In the genomic region with DNA sequence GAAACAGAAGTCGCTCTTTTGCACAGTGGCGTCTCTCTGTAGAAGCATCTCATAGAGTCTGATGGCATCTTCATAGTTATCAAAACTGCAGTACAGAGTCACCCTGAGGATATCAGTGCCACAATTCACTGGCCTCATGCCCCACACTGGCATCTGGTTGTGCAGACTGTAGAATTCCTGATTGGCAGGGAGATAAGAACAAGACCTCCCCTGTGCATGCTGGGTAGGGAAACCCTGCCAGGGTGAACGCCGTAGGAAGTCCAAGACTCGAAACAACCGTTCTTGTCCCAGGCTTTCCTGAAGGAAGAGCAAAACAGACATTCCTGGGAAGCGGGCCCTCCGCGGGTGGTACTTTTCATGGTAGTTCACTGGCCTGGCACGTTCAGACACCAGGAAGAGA, we compare ENCODE assay signal across 12 mouse cellular contexts. TPM values are rescaled to one million over a fixed set of nuclear protein-coding genes. Genes with fewer than 3 reads are reported as not detected.
DNase-seq lines count a peak whose midpoint lies in the region; ATAC-seq and TF ChIP-seq lines count a peak whose summit lies in the region.
"Had no signal": no experiment of that assay in that cellular context is flagged by ENCODE, and none has a peak within 500 bp of the region (broad histone marks: within the 10 kb centered on the region; RNA-seq: fewer than 3 reads in every experiment).

No protein-coding gene starts in this region.

- peak overlapping the region; percentile 25; the same call in 1 of the 2 replicates for H3K9ac ChIP-seq in heart, embryonic 14.5 days (ENCODE audit: low read length)
- H3K9ac ChIP-seq in limb, embryonic 12.5 days (replicated peaks), result no peak overlapping the region
- no peak overlapping the region for H3K9ac ChIP-seq in limb, embryonic 15.5 days
- H3K9ac ChIP-seq in stomach, postnatal 0 days (ENCODE audit: low read length), result no peak overlapping the region
- no peak overlapping the region for H3K9ac ChIP-seq in forebrain, embryonic 11.5 days (ENCODE audit: low read length)

- H3K9me3 ChIP-seq in heart, embryonic 14.5 days (ENCODE audit: control insufficient read depth, low read length), result no peaks in the 10 kb centered on the region
- H3K9me3 ChIP-seq in limb, embryonic 12.5 days, result no peaks in the 10 kb centered on the region
- H3K9me3 ChIP-seq in limb, embryonic 10.5 days (replicated peaks), result no peaks in the 10 kb centered on the region
- H3K9me3 ChIP-seq in limb, embryonic 15.5 days, result no peaks in the 10 kb centered on the region
- H3K9me3 ChIP-seq in stomach, postnatal 0 days (ENCODE audit: control insufficient read depth, low read length), result no peaks in the 10 kb centered on the region
- H3K9me3 ChIP-seq in forebrain, embryonic 11.5 days (ENCODE audit: control insufficient read depth, low read length), result no peaks in the 10 kb centered on the region

- 84% methylated on average over 10 of the region's 10 CpGs for WGBS in heart, embryonic 14.5 days
- 91% methylated on average over 10 of the region's 10 CpGs for WGBS in limb, embryonic 12.5 days
- 90% methylated on average over 10 of the region's 10 CpGs for WGBS in limb, embryonic 10.5 days
- WGBS in limb, embryonic 15.5 days, result 86% methylated on average over 10 of the region's 10 CpGs
- 86% methylated on average over 10 of the region's 10 CpGs for WGBS in stomach, postnatal 0 days
- WGBS in forebrain, embryonic 11.5 days, result 88% methylated on average over 10 of the region's 10 CpGs

- H3K27ac ChIP-seq in heart, embryonic 14.5 days (replicated peaks in 1 of 2; ENCODE audit: control insufficient read depth in 1 of 2, insufficient read depth in 1 of 2, low read depth in 2 of 2, low read length in 2 of 2), result peak overlapping the region; percentile 9 to 44; a peak in 3 of 4 replicates
- peak overlapping the region; percentile 60; the same call in 1 of the 2 replicates for H3K27ac ChIP-seq in limb, embryonic 12.5 days
- no peak overlapping the region for H3K27ac ChIP-seq in limb, embryonic 10.5 days
- peak overlapping the region; percentile 63 for H3K27ac ChIP-seq in limb, embryonic 15.5 days
- H3K27ac ChIP-seq in stomach, postnatal 0 days (replicated peaks), result peak overlapping the region; percentile 59; the same call in 1 of the 2 replicates
- H3K27ac ChIP-seq in forebrain, embryonic 11.5 days (ENCODE audit: low read depth, low read length), result no peak overlapping the region

- ATAC-seq in heart, embryonic 14.5 days (ENCODE audit: insufficient number of reproducible peaks, insufficient read depth, low FRiP score, low read depth), result no peak
- no peak for ATAC-seq in limb, embryonic 12.5 days (ENCODE audit: insufficient number of reproducible peaks, insufficient read depth, low FRiP score, low TSS enrichment, low read depth)
- ATAC-seq in limb, embryonic 15.5 days (ENCODE audit: insufficient number of reproducible peaks, low FRiP score, low TSS enrichment, low read depth), result no peak
- no peak for ATAC-seq in stomach, postnatal 0 days (ENCODE audit: low FRiP score, low TSS enrichment)
- ATAC-seq in forebrain, embryonic 11.5 days (replicated peaks; ENCODE audit: low FRiP score), result no peak
- ATAC-seq: forebrain, embryonic 16.5 days had no signal

- TF ChIP-seq CTCF in stomach, postnatal 0 days (IDR thresholded peaks at IDR 0.05; ENCODE audit: low read depth), result no peak

- 0 out of 4 replicates have a peak, but pooled peaks cover 0 to 6% of the 10 kb centered on the region in 2 experiments for H3K4me1 ChIP-seq in heart, embryonic 14.5 days (ENCODE audit: control insufficient read depth in 2 of 2, insufficient read depth in 2 of 2, low read length in 2 of 2)
- H3K4me1 ChIP-seq in limb, embryonic 12.5 days (replicated peaks), result peaks cover 2% of the 10 kb centered on the region; the same call in 1 of the 2 replicates
- peaks cover 13% of the 10 kb centered on the region for H3K4me1 ChIP-seq in limb, embryonic 10.5 days
- H3K4me1 ChIP-seq in limb, embryonic 15.5 days, result peaks cover 3% of the 10 kb centered on the region
- H3K4me1 ChIP-seq in stomach, postnatal 0 days (replicated peaks; ENCODE audit: control insufficient read depth, insufficient read depth), result no peaks in the 10 kb centered on the region
- H3K4me1 ChIP-seq in forebrain, embryonic 11.5 days (replicated peaks; ENCODE audit: control insufficient read depth, insufficient read depth, low read length), result no peaks in the 10 kb centered on the region

- H3K4me2 ChIP-seq in heart, embryonic 14.5 days (ENCODE audit: low read length), result peak overlapping the region; percentile 25; the same call in 1 of the 2 replicates
- H3K4me2 ChIP-seq in limb, embryonic 12.5 days, result no peak overlapping the region
- no peak overlapping the region for H3K4me2 ChIP-seq in limb, embryonic 15.5 days
- peak overlapping the region; percentile 14; the same call in 1 of the 2 replicates for H3K4me2 ChIP-seq in stomach, postnatal 0 days (replicated peaks; ENCODE audit: low read depth)
- H3K4me2 ChIP-seq in forebrain, embryonic 11.5 days (ENCODE audit: low read depth, low read length, severe bottlenecking), result no peak overlapping the region

- DNase-seq in heart, postnatal 10 days, result no peak
- no peak for DNase-seq in limb, embryonic 10.5 days (ENCODE audit: low spot score)
- DNase-seq in stomach, postnatal 0 days (ENCODE audit: low spot score), result no peak
- no peak for DNase-seq in Muller cell, postnatal 12 days (ENCODE audit: inconsistent ontology term)
- no peak for DNase-seq in forebrain, embryonic 11.5 days (ENCODE audit: low spot score)
- DNase-seq: adrenal gland, adult 8-10 months; right cerebral cortex, postnatal 25 days had no signal

- no peak for TF ChIP-seq EP300 in stomach, postnatal 0 days (optimal IDR thresholded peaks at IDR 0.05)

- H3K36me3 ChIP-seq in heart, embryonic 14.5 days (ENCODE audit: control insufficient read depth, insufficient read depth, low read length), result no peaks in the 10 kb centered on the region
- no peaks in the 10 kb centered on the region for H3K36me3 ChIP-seq in limb, embryonic 12.5 days
- no peaks in the 10 kb centered on the region for H3K36me3 ChIP-seq in limb, embryonic 10.5 days
- H3K36me3 ChIP-seq in limb, embryonic 15.5 days, result no peaks in the 10 kb centered on the region
- no peaks in the 10 kb centered on the region for H3K36me3 ChIP-seq in stomach, postnatal 0 days (ENCODE audit: control insufficient read depth, insufficient read depth, low read length)
- no peaks in the 10 kb centered on the region for H3K36me3 ChIP-seq in forebrain, embryonic 11.5 days (ENCODE audit: control insufficient read depth, insufficient read depth, low read length)

- peak overlapping the region in 1 of 2 experiments; percentile 8; a peak in 1 of 4 replicates for H3K4me3 ChIP-seq in heart, embryonic 14.5 days (ENCODE audit: control insufficient read depth in 1 of 2, insufficient read depth in 1 of 2, low read depth in 1 of 2, low read length in 2 of 2)
- no peak overlapping the region for H3K4me3 ChIP-seq in limb, embryonic 12.5 days (replicated peaks)
- H3K4me3 ChIP-seq in limb, embryonic 10.5 days, result no peak overlapping the region
- peak overlapping the region; percentile 12; the same call in 1 of the 2 replicates for H3K4me3 ChIP-seq in limb, embryonic 15.5 days
- H3K4me3 ChIP-seq in stomach, postnatal 0 days (ENCODE audit: low read depth, low read length), result no peak overlapping the region; the same call in 1 of the 2 replicates
- H3K4me3 ChIP-seq in forebrain, embryonic 11.5 days (ENCODE audit: low read depth, low read length), result no peak overlapping the region

- no peaks in the 10 kb centered on the region for H3K27me3 ChIP-seq in heart, embryonic 14.5 days (ENCODE audit: control insufficient read depth, insufficient read depth, low read length)
- no peaks in the 10 kb centered on the region for H3K27me3 ChIP-seq in limb, embryonic 12.5 days
- H3K27me3 ChIP-seq in limb, embryonic 10.5 days (ENCODE audit: low read depth, poor library complexity, severe bottlenecking), result no peaks in the 10 kb centered on the region
- no peaks in the 10 kb centered on the region for H3K27me3 ChIP-seq in limb, embryonic 15.5 days
- no peaks in the 10 kb centered on the region for H3K27me3 ChIP-seq in stomach, postnatal 0 days (ENCODE audit: control insufficient read depth, insufficient read depth, low read length)
- H3K27me3 ChIP-seq in forebrain, embryonic 11.5 days (ENCODE audit: control insufficient read depth, insufficient read depth, low read length), result no peaks in the 10 kb centered on the region

- intact Hi-C loops in heart, postnatal 10 days (cut with DNase I), result loop anchor here (2.0 kb wide), 1 partner anchor 26 kb away; no protein-coding TSS in a partner anchor

RNA-seq across cellular contexts. Expression of a gene that starts 5.1 kb away (rescaled TPM):
- 1.0 and 1.5 TPM in 2 replicates for polyA plus RNA-seq in heart, embryonic 14.5 days (2014; fragmentation: Nextera tagmentation; extraction: Ambion mirVana)
- total RNA-seq in heart, postnatal 10 days (2021), result 1 to 10 TPM; 8.4 to 9.5 TPM
- polyA plus RNA-seq in limb, embryonic 12.5 days (2016; fragmentation: Nextera tagmentation; extraction: Ambion mirVana), result 0.87 and 1.0 TPM in 2 replicates
- 0.78 and 1.1 TPM in 2 replicates for polyA plus RNA-seq in limb, embryonic 10.5 days (2016; fragmentation: Nextera tagmentation; extraction: Ambion mirVana)
- polyA plus RNA-seq in limb, embryonic 15.5 days (2015; fragmentation: Nextera tagmentation; extraction: Ambion mirVana), result 1.0 and 1.4 TPM in 2 replicates
- 0.29 and 0.30 TPM in 2 replicates for polyA plus RNA-seq in stomach, postnatal 0 days (2015; fragmentation: Nextera tagmentation; extraction: Ambion mirVana)
- polyA plus RNA-seq in forebrain, embryonic 11.5 days (2014; fragmentation: Nextera tagmentation; extraction: Ambion mirVana), result 0.48 and 0.72 TPM in 2 replicates
- total RNA-seq: megakaryocyte-erythroid progenitor cell, adult 5-6 weeks had no signal

Comparison
In these comparisons a context has a peak if more than half of its experiments do, and no peak if none do; other contexts are left out.
1. H3K27ac ChIP-seq: peak in heart, embryonic 14.5 days (2 of 2), limb, embryonic 12.5 days (single experiment), limb, embryonic 15.5 days (single experiment) and stomach, postnatal 0 days (single experiment); none in limb, embryonic 10.5 days (single experiment) and forebrain, embryonic 11.5 days (single experiment).
2. H3K4me2 ChIP-seq: peak in heart, embryonic 14.5 days (single experiment) and stomach, postnatal 0 days (single experiment); none in limb, embryonic 12.5 days (single experiment), limb, embryonic 15.5 days (single experiment) and forebrain, embryonic 11.5 days (single experiment).